Mouse (Mus musculus) CH12.LX (cell line): Measurements from ENCODE around the gene Dbx1.

Source experiments
- CTCF ChIP-seq, 2 experiments: IDR thresholded peaks in 1 of 2; conservative IDR thresholded peaks in 1 of 2; 2 replicates each; pipeline ENCODE4 v1.5.1; 2011 to 2012; ENCODE audit warnings: low read depth in 2 of 2, low read length in 2 of 2, improper control_type of control experiment in 1 of 2, inconsistent platforms in 1 of 2, mild to moderate bottlenecking in 1 of 2, moderate library complexity in 1 of 2
- ETS1 ChIP-seq: conservative IDR thresholded peaks from 2 replicates; pipeline ENCODE4 v1.6.1; 2012; ENCODE audit warnings: low read depth, mild to moderate bottlenecking, inconsistent platforms, low read length, improper control_type of control experiment, moderate library complexity
- POLR2A ChIP-seq: IDR thresholded peaks from 2 replicates; pipeline ENCODE4 v1.6.1; 2011; ENCODE audit warnings: low read depth, mild to moderate bottlenecking, improper control_type of control experiment, low read length

DNA sequence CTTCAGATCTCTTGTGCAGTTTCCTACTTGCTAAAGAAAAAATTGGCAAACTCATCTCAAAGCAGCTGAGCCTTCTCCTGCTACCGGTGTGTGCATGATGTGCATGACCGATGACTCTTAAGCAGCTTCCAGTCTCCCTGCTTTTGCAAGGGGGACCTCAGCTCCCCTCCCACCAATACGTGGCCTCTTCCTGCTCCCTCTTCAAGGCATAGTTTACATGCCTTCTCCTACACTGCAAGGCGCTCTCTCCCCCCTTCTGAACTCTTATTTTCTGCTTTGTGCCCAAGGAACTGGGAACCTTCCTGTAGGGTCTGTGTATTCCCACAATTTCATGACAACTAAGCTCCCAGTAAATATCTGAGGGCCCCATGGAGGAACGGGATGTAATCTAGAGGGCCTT, 40.0 kb upstream of the Dbx1 start:
- TF ChIP-seq CTCF (conservative IDR thresholded peaks at IDR 0.05 in 1 of 2, IDR thresholded peaks at IDR 0.05 in 1 of 2; ENCODE audit: low read depth in 2 of 2, low read length in 2 of 2), result no peak
- TF ChIP-seq POLR2A, result no peak
- TF ChIP-seq ETS1, result no peak
